Mouse (Mus musculus) stomach, embryonic 16.5 days (tissue): Measurements from ENCODE around the gene Slc16a9. TPM values are rescaled to one million over a fixed set of nuclear protein-coding genes. Genes with fewer than 3 reads are reported as not detected.

Source experiments
- ATAC-seq: fragments of 200-750 bp; cut with Nextera tagmentation; 2 replicates; pipeline ENCODE4 v1.8.0; 2017; ENCODE audit warnings: moderate number of reproducible peaks, moderate TSS enrichment; ENCODE audit not compliant: insufficient read depth, low FRiP score
- H3K27ac ChIP-seq: fragments of 300-500 bp; sonication (generic); 2 replicates; pipeline ENCODE4 v1.5.1; 2014; ENCODE audit warnings: low read length
- H3K27me3 ChIP-seq: fragments of 300-500 bp; sonication (generic); 2 replicates; pipeline ENCODE4 v1.6.1; 2014; ENCODE audit warnings: low read length, control low read depth, mixed read lengths; ENCODE audit not compliant: control insufficient read depth, insufficient read depth
- H3K36me3 ChIP-seq: fragments of 300-500 bp; sonication (generic); 2 replicates; pipeline ENCODE4 v1.6.1; 2014; ENCODE audit warnings: low read length; ENCODE audit not compliant: control insufficient read depth, insufficient read depth
- H3K4me1 ChIP-seq: fragments of 300-500 bp; sonication (generic); 2 replicates; pipeline ENCODE4 v1.6.1; 2014; ENCODE audit warnings: low read length, control low read depth, mixed read lengths; ENCODE audit not compliant: control insufficient read depth, insufficient read depth
- H3K4me2 ChIP-seq: fragments of 300-500 bp; sonication (generic); 2 replicates; pipeline ENCODE4 v1.6.1; 2014; ENCODE audit warnings: low read depth, low read length, mixed read lengths
- H3K4me3 ChIP-seq: fragments of 300-500 bp; sonication (generic); replicated peaks from 2 replicates; pipeline ENCODE4 v1.5.1; 2014; ENCODE audit warnings: mild to moderate bottlenecking, low read length
- H3K9ac ChIP-seq: fragments of 300-500 bp; sonication (generic); 2 replicates; pipeline ENCODE4 v1.6.1; 2014; ENCODE audit warnings: low read length
- H3K9me3 ChIP-seq: fragments of 300-500 bp; sonication (generic); replicated peaks from 2 replicates; pipeline ENCODE4 v1.6.1; 2016; ENCODE audit warnings: low read length, control low read depth; ENCODE audit not compliant: control insufficient read depth
- WGBS: fragments of 180-500 bp; shearing (Covaris S2); extraction: QIAGEN DNeasy Blood & Tissue Kit; methylation state at CpG from one replicate; pipeline ENCODE4 v1.1.7; 2014; 5-methylcytosine and 5-hydroxymethylcytosine counted together
- polyA plus RNA-seq: library from polyadenylated mRNA; unstranded; fragments of >200 nt; fragmentation: Nextera tagmentation; extraction: Ambion mirVana; gene quantifications from 2 replicates; pipeline ENCODE4 v1.2.1, GENCODE M21; 2015

The Slc16a9 gene
- polyA plus RNA-seq, 1 experiment from 2014 or later = 1.4 TPM

- WGBS = 82% methylated on average over 6 of the region's 6 CpGs
- Histone ChIP-seq H3K9me3 (no peaks in the 10 kb centered on the region; the same call in 1 of the 2 replicates), H3K9ac (no peak overlapping the region), H3K4me1 (no peaks in the 10 kb centered on the region), H3K4me3 (no peak overlapping the region), H3K27me3 (no peaks in the 10 kb centered on the region), H3K36me3 (no peaks in the 10 kb centered on the region), H3K4me2 (no peak overlapping the region), H3K27ac (no peak overlapping the region)
- no peak for ATAC-seq
Observed at GRCm38 (mm10) chr10:70303203-70303602, 58.3 kb downstream of the Slc16a9 start.

- H3K27ac ChIP-seq = no peak overlapping the region
- H3K9me3 ChIP-seq = no peaks in the 10 kb centered on the region; the same call in 1 of the 2 replicates
- no peak overlapping the region for H3K4me2 ChIP-seq
- WGBS = 77% methylated on average over 5 of the region's 5 CpGs
- H3K36me3 ChIP-seq = no peaks in the 10 kb centered on the region
- no peaks in the 10 kb centered on the region for H3K27me3 ChIP-seq
- H3K4me1 ChIP-seq = no peaks in the 10 kb centered on the region
- no peak for ATAC-seq
- H3K4me3 ChIP-seq = no peak overlapping the region
- H3K9ac ChIP-seq = no peak overlapping the region
Observed at GRCm38 (mm10) chr10:70305683-70306082, 60.8 kb downstream of the Slc16a9 start.

GRCm38 (mm10) chr10:70309416-70309815 is 64.5 kb downstream of the Slc16a9 start:
- no peak overlapping the region for H3K9ac ChIP-seq
- H3K4me3 ChIP-seq = no peak overlapping the region
- no peaks in the 10 kb centered on the region for H3K9me3 ChIP-seq
- H3K27ac ChIP-seq = no peak overlapping the region
- H3K4me2 ChIP-seq = no peak overlapping the region
- WGBS = 90% methylated on average over 8 of the region's 8 CpGs
- H3K27me3 ChIP-seq = no peaks in the 10 kb centered on the region
- no peaks in the 10 kb centered on the region for H3K4me1 ChIP-seq
- no peak for ATAC-seq
- no peaks in the 10 kb centered on the region for H3K36me3 ChIP-seq

GRCm38 (mm10) chr10:70310646-70311045 is 65.7 kb downstream of the Slc16a9 start:
- H3K4me3 ChIP-seq = no peak overlapping the region
- H3K9ac ChIP-seq = no peak overlapping the region
- H3K9me3 ChIP-seq = no peaks in the 10 kb centered on the region
- no peaks in the 10 kb centered on the region for H3K36me3 ChIP-seq
- no peak overlapping the region for H3K4me2 ChIP-seq
- H3K4me1 ChIP-seq = no peaks in the 10 kb centered on the region
- no peak overlapping the region for H3K27ac ChIP-seq
- no peak for ATAC-seq
- no peaks in the 10 kb centered on the region for H3K27me3 ChIP-seq
- WGBS = 78% methylated on average over 5 of the region's 5 CpGs

GRCm38 (mm10) chr10:70315895-70316294 is 71.0 kb downstream of the Slc16a9 start:
- H3K27me3 ChIP-seq = no peaks in the 10 kb centered on the region
- H3K4me1 ChIP-seq = no peaks in the 10 kb centered on the region

GRCm38 (mm10) chr10:70316856-70317255 is 72.0 kb downstream of the Slc16a9 start:
- no peak for ATAC-seq
- Histone ChIP-seq H3K4me3 (no peak overlapping the region), H3K9me3 (no peaks in the 10 kb centered on the region), H3K9ac (no peak overlapping the region), H3K27ac (no peak overlapping the region), H3K4me2 (no peak overlapping the region), H3K4me1 (no peaks in the 10 kb centered on the region), H3K36me3 (no peaks in the 10 kb centered on the region), H3K27me3 (no peaks in the 10 kb centered on the region)
- WGBS = 82% methylated on average over 7 of the region's 7 CpGs

More at GRCm38 (mm10) chr10:70315895-70316294, 71.0 kb downstream of the Slc16a9 start:
- WGBS = 88% methylated on average over 6 of the region's 6 CpGs
- no peaks in the 10 kb centered on the region for H3K36me3 ChIP-seq
- H3K9ac ChIP-seq = no peak overlapping the region
- no peak overlapping the region for H3K27ac ChIP-seq
- H3K4me3 ChIP-seq = no peak overlapping the region
- H3K9me3 ChIP-seq = no peaks in the 10 kb centered on the region
- ATAC-seq = no peak
- H3K4me2 ChIP-seq = no peak overlapping the region

GRCm38 (mm10) chr10:70317394-70317965 is 72.6 kb downstream of the Slc16a9 start:
- no peaks in the 10 kb centered on the region for H3K27me3 ChIP-seq
- H3K9me3 ChIP-seq = no peaks in the 10 kb centered on the region
- no peak overlapping the region for H3K9ac ChIP-seq
- H3K36me3 ChIP-seq = no peaks in the 10 kb centered on the region
- WGBS = 84% methylated on average over 13 of the region's 13 CpGs
- no peak for ATAC-seq
- H3K4me2 ChIP-seq = no peak overlapping the region
- no peak overlapping the region for H3K4me3 ChIP-seq
- H3K4me1 ChIP-seq = no peaks in the 10 kb centered on the region
- no peak overlapping the region for H3K27ac ChIP-seq

GRCm38 (mm10) chr10:70318630-70319029 is 73.7 kb downstream of the Slc16a9 start:
- Histone ChIP-seq H3K36me3 (no peaks in the 10 kb centered on the region), H3K27me3 (no peaks in the 10 kb centered on the region), H3K4me2 (no peak overlapping the region), H3K9ac (no peak overlapping the region), H3K4me1 (no peaks in the 10 kb centered on the region), H3K27ac (no peak overlapping the region), H3K4me3 (no peak overlapping the region), H3K9me3 (no peaks in the 10 kb centered on the region)
- no peak for ATAC-seq
- 4% methylated on average over 3 of the region's 3 CpGs for WGBS

- Histone ChIP-seq H3K4me1 (no peaks in the 10 kb centered on the region), H3K36me3 (no peaks in the 10 kb centered on the region), H3K4me3 (no peak overlapping the region), H3K27ac (no peak overlapping the region), H3K27me3 (no peaks in the 10 kb centered on the region), H3K9ac (no peak overlapping the region), H3K4me2 (no peak overlapping the region), H3K9me3 (no peaks in the 10 kb centered on the region)
- ATAC-seq = no peak
- 32% methylated on average over 2 of the region's 2 CpGs for WGBS
Observed at GRCm38 (mm10) chr10:70325518-70325917, 80.6 kb downstream of the Slc16a9 start.
